Mouse (Mus musculus) hindbrain, embryonic 10.5 days (tissue): ENCODE measurements around the gene Tmem255b. TPM values are rescaled to one million over a fixed set of nuclear protein-coding genes. Genes with fewer than 3 reads are reported as not detected.
A peak's percentile ranks its signal among the peaks of the same experiment; 100 is the strongest.

Experiments
- DNase-seq: peaks from one replicate; pipeline ENCODE4 v3.0.0-alpha.2; 2017; ENCODE audit warnings: low spot score
- H3K27ac ChIP-seq: fragments of 300-500 bp; sonication (generic); 2 replicates; pipeline ENCODE4 v1.5.1; 2016; ENCODE audit warnings: mild to moderate bottlenecking, moderate library complexity
- H3K27me3 ChIP-seq: fragments of 300-500 bp; sonication (generic); 2 replicates; pipeline ENCODE4 v1.6.1; 2016; ENCODE audit warnings: mild to moderate bottlenecking; ENCODE audit not compliant: poor library complexity, insufficient read depth, severe bottlenecking
- H3K36me3 ChIP-seq: fragments of 300-500 bp; sonication (generic); 2 replicates; pipeline ENCODE4 v1.6.1; 2016; ENCODE audit warnings: mild to moderate bottlenecking, moderate library complexity
- H3K4me1 ChIP-seq: fragments of 300-500 bp; sonication (generic); replicated peaks from 2 replicates; pipeline ENCODE4 v1.6.1; 2016; ENCODE audit warnings: mild to moderate bottlenecking
- H3K4me3 ChIP-seq: fragments of 300-500 bp; sonication (generic); 2 replicates; pipeline ENCODE4 v1.5.1; 2016; ENCODE audit warnings: mild to moderate bottlenecking, moderate library complexity
- H3K9me3 ChIP-seq: fragments of 300-500 bp; sonication (generic); 2 replicates; pipeline ENCODE4 v1.6.1; 2016; ENCODE audit warnings: mild to moderate bottlenecking, moderate library complexity
- WGBS: fragments of 180-500 bp; shearing (Covaris S2); methylation state at CpG from one replicate; pipeline ENCODE4 v1.1.7; 2016; 5-methylcytosine and 5-hydroxymethylcytosine counted together
- polyA plus RNA-seq: library from polyadenylated mRNA; unstranded; fragments of >200 nt; fragmentation: Nextera tagmentation; extraction: Ambion mirVana; gene quantifications from 2 replicates; pipeline ENCODE4 v1.2.1, GENCODE M21; 2016

Tmem255b gene
- polyA plus RNA-seq, result 0.27 and 0.56 TPM in 2 replicates

- peaks cover 39% of the 10 kb centered on the region for H3K27me3 ChIP-seq
- WGBS, result 20% methylated on average over 10 of the region's 10 CpGs
- no peaks in the 10 kb centered on the region for H3K9me3 ChIP-seq
- no peak within 1 kb of the TSS for H3K27ac ChIP-seq
- no peaks in the 10 kb centered on the region for H3K36me3 ChIP-seq
- H3K4me3 ChIP-seq, result no peak within 1 kb of the TSS
- H3K4me1 ChIP-seq, result peaks cover 12% of the 10 kb centered on the region
- no peak for DNase-seq
Observed at GRCm38 (mm10) chr8:13434889-13435288, at the start of gene Tmem255b. Gene Tmem255b, plus strand, starts transcription at chr8:13435189.

- H3K4me1 ChIP-seq, result no peaks in the 10 kb centered on the region; the same call in 1 of the 2 replicates
- 74% methylated on average over 13 of the region's 13 CpGs for WGBS
- H3K27ac ChIP-seq, result no peak overlapping the region
- H3K9me3 ChIP-seq, result no peaks in the 10 kb centered on the region
- no peak for DNase-seq
- H3K36me3 ChIP-seq, result peaks cover under 1% of the 10 kb centered on the region; the same call in 1 of the 2 replicates
- no peak overlapping the region for H3K4me3 ChIP-seq
- H3K27me3 ChIP-seq, result no peaks in the 10 kb centered on the region
Observed at GRCm38 (mm10) chr8:13386366-13386765, 48.6 kb upstream of the Tmem255b start.

- no peak overlapping the region for H3K4me3 ChIP-seq
- H3K9me3 ChIP-seq, result no peaks in the 10 kb centered on the region
- H3K27ac ChIP-seq, result no peak overlapping the region
- 94% methylated on average over 8 of the region's 8 CpGs for WGBS
- H3K27me3 ChIP-seq, result no peaks in the 10 kb centered on the region
- no peaks in the 10 kb centered on the region for H3K36me3 ChIP-seq
- DNase-seq, result no peak
- no peaks in the 10 kb centered on the region; the same call in 1 of the 2 replicates for H3K4me1 ChIP-seq
Observed at GRCm38 (mm10) chr8:13387728-13388127, 47.3 kb upstream of the Tmem255b start.

DNA sequence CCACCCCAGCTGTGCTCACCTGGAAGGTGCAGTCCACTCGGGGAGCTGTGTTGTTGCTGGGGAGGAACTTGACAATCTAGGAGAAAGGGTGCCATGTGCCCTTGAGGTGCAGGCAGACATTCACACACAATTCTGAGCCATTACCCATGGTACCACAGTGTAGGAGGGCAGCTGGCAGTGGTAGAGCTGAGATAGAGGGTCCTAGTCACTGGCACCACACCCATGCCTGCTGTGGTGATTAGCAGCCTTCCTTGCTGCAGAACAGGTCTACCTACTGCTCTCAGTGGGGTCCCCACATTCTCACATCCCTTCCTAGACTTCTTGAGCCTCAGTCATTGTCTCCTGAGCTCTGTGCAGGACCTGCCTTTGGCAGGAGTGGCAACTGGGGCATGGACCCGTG lies 46.2 kb upstream of the Tmem255b start:
- no peak for DNase-seq
- H3K27me3 ChIP-seq, result no peaks in the 10 kb centered on the region
- no peaks in the 10 kb centered on the region for H3K36me3 ChIP-seq
- H3K9me3 ChIP-seq, result no peaks in the 10 kb centered on the region
- WGBS, result 88% methylated on average over 2 of the region's 2 CpGs
- no peaks in the 10 kb centered on the region; the same call in 1 of the 2 replicates for H3K4me1 ChIP-seq
- no peak overlapping the region for H3K27ac ChIP-seq
- H3K4me3 ChIP-seq, result no peak overlapping the region

DNA sequence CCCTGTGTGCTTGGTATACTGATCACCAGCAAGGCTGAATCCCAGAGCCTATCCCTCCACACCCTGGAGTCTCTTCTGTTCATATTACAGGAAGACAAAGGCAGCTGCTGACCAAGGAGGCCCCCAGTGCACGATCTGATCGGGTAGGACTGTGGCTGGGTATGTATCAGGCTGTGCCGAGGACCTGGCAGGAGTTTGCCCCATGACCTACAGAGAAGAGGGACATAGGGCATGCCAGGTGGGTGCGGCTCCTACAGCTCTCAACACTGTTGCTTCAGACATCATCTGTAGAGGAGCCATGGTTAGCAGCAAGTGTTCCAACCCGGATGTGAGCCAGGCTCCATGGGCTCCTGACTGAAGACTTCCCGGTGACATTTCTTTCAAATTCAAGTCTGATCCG lies 41.1 kb upstream of the Tmem255b start:
- WGBS, result 90% methylated on average over 7 of the region's 7 CpGs
- Histone ChIP-seq H3K9me3 (no peaks in the 10 kb centered on the region), H3K27me3 (no peaks in the 10 kb centered on the region), H3K4me3 (no peak overlapping the region), H3K27ac (no peak overlapping the region), H3K4me1 (no peaks in the 10 kb centered on the region), H3K36me3 (no peaks in the 10 kb centered on the region)
- DNase-seq, result no peak

GRCm38 (mm10) chr8:13396725-13397124 lies 38.3 kb upstream of the Tmem255b start, which contains the start of gene Atp4b:
Gene Atp4b, minus strand, starts transcription at chr8:13396825.
- Histone ChIP-seq H3K36me3 (no peaks in the 10 kb centered on the region), H3K27me3 (no peaks in the 10 kb centered on the region), H3K9me3 (no peaks in the 10 kb centered on the region), H3K27ac (no peak within 1 kb of the TSS), H3K4me3 (no peak within 1 kb of the TSS), H3K4me1 (no peaks in the 10 kb centered on the region)
- 82% methylated on average over 5 of the region's 5 CpGs for WGBS
- no peak for DNase-seq

- H3K4me3 ChIP-seq, result no peak overlapping the region
- H3K36me3 ChIP-seq, result no peaks in the 10 kb centered on the region
- H3K27ac ChIP-seq, result no peak overlapping the region
- H3K27me3 ChIP-seq, result no peaks in the 10 kb centered on the region
- H3K9me3 ChIP-seq, result no peaks in the 10 kb centered on the region
- no peak for DNase-seq
- H3K4me1 ChIP-seq, result 0 out of 2 replicates have a peak, but pooled peaks cover 3% of the 10 kb centered on the region
- 80% methylated on average over 6 of the region's 6 CpGs for WGBS
Observed at GRCm38 (mm10) chr8:13403517-13403916, 31.5 kb upstream of the Tmem255b start.

DNA sequence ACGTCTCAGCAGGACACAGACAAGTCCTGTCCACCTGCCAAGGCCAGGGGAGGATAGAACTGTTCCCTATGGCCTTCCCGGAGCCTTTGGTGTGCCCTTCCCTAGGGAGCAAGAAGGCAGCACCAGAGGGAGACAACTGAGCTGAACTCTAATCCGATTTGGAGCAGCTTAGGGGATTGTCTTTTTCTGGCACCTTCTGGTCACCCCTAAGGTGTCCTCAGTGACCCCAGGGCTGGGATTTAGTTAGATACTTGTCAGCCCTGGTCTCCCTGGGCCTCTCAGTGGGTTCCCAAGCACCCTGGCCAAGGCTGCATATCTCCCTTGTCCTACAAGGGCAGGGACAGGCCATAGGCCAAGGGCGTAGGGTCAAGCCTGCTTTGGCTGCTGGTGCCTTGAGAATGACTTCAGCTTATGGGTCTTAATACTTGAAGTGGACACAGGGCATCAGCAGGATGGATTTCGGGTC lies 30.3 kb upstream of the Tmem255b start, which contains the start of gene Grk1:
TSS of gene Grk1 (plus strand) at position 416 of the 466 bp plus-strand sequence.
- DNase-seq, result no peak
- Histone ChIP-seq H3K36me3 (no peaks in the 10 kb centered on the region), H3K4me3 (no peak within 1 kb of the TSS), H3K9me3 (no peaks in the 10 kb centered on the region), H3K27ac (no peak within 1 kb of the TSS), H3K4me1 (0 out of 2 replicates have a peak, but pooled peaks cover 3% of the 10 kb centered on the region), H3K27me3 (no peaks in the 10 kb centered on the region)
- WGBS, result 79% methylated on average over 5 of the region's 5 CpGs

DNA sequence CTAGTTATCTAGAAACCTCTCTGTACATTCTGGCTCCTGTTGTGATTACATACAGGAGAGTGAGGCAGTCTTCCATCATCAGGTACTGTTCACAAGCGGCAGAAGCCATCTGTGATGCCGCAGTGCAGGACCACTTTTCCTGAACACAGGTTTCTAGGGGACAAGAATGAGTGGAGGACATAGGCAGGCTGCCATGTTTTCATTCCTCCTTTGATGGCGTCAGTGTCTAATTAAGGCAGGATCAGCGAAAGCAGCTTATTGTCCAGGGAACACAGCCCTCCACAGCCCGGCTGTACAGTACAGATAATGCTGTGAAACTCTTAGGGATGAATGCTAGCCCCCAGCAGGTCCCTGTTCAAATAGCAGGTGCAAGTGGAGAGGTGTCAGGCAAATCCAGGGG lies 29.0 kb upstream of the Tmem255b start:
- H3K9me3 ChIP-seq, result no peaks in the 10 kb centered on the region
- 87% methylated on average over 5 of the region's 5 CpGs for WGBS

GRCm38 (mm10) chr8:13411597-13411996 lies 23.4 kb upstream of the Tmem255b start:
- H3K27ac ChIP-seq, result no peak overlapping the region
- 0 out of 2 replicates have a peak, but pooled peaks cover 3% of the 10 kb centered on the region for H3K4me1 ChIP-seq
- no peaks in the 10 kb centered on the region for H3K9me3 ChIP-seq
- 32% methylated on average over 6 of the region's 6 CpGs for WGBS
- H3K36me3 ChIP-seq, result no peaks in the 10 kb centered on the region
- H3K27me3 ChIP-seq, result no peaks in the 10 kb centered on the region
- H3K4me3 ChIP-seq, result no peak overlapping the region
- peak; percentile 72 for DNase-seq

More for the DNA sequence above, 29.0 kb upstream of the Tmem255b start:
- Histone ChIP-seq H3K27ac (no peak overlapping the region), H3K4me3 (no peak overlapping the region), H3K27me3 (no peaks in the 10 kb centered on the region), H3K36me3 (no peaks in the 10 kb centered on the region), H3K4me1 (0 out of 2 replicates have a peak, but pooled peaks cover 3% of the 10 kb centered on the region)
- no peak for DNase-seq

DNA sequence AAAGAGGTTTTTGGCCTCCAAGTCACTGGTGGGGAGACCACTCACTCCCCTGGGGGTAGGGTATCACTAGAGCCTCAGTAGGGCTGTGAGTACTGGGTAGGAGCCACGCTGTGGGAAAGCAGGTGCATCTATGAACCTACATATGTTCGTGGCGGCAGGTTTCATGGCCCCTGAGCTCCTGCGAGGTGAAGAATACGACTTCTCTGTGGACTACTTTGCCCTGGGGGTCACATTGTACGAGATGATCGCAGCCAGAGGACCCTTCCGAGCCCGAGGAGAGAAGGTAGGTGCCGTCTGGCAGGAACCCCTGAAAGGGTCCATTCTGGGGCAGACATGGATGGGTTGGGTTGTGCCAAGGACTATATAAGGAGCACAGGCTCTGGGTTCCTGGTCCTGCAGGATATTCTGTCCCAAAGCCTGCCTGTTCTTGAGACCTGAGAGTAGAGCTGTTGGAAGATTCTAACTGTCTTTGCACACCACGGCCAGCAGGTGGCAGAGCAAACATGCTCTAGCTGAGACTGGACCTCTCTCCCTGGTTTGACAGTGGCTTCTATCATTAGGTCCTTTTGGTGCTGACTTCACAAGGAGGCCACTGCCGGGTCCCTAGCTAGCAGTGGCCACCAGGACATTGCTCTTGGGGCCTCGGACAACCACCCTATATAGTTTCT lies 22.0 kb upstream of the Tmem255b start:
- no peak overlapping the region for H3K4me3 ChIP-seq
- no peak overlapping the region for H3K27ac ChIP-seq
- 66% methylated on average over 13 of the region's 13 CpGs for WGBS
- H3K4me1 ChIP-seq, result no peaks in the 10 kb centered on the region
- DNase-seq, result peak; percentile 70
- H3K27me3 ChIP-seq, result no peaks in the 10 kb centered on the region
- H3K9me3 ChIP-seq, result no peaks in the 10 kb centered on the region
- H3K36me3 ChIP-seq, result no peaks in the 10 kb centered on the region

GRCm38 (mm10) chr8:13413823-13414390 lies 21.1 kb upstream of the Tmem255b start:
- DNase-seq, result peak; percentile 11
- WGBS, result 53% methylated on average over 12 of the region's 12 CpGs

GRCm38 (mm10) chr8:13415879-13416278 lies 19.1 kb upstream of the Tmem255b start:
- no peak overlapping the region for H3K27ac ChIP-seq
- no peak overlapping the region for H3K4me3 ChIP-seq
- no peaks in the 10 kb centered on the region for H3K27me3 ChIP-seq
- 79% methylated on average over 10 of the region's 10 CpGs for WGBS
- H3K9me3 ChIP-seq, result no peaks in the 10 kb centered on the region
- DNase-seq, result no peak
- no peaks in the 10 kb centered on the region for H3K4me1 ChIP-seq
- H3K36me3 ChIP-seq, result no peaks in the 10 kb centered on the region

More at GRCm38 (mm10) chr8:13413823-13414390, 21.1 kb upstream of the Tmem255b start:
- no peaks in the 10 kb centered on the region for H3K27me3 ChIP-seq
- H3K9me3 ChIP-seq, result no peaks in the 10 kb centered on the region
- H3K4me3 ChIP-seq, result no peak overlapping the region
- no peaks in the 10 kb centered on the region for H3K36me3 ChIP-seq
- no peaks in the 10 kb centered on the region for H3K4me1 ChIP-seq
- no peak overlapping the region for H3K27ac ChIP-seq
